ENCODE assay signal across 10 mouse cellular contexts in genomic region chr2:33764476-33764875, GRCm38 (mm10).
DNase-seq lines count a peak whose midpoint lies in the region; ATAC-seq and TF ChIP-seq lines count a peak whose summit lies in the region.
"Had no signal": no experiment of that assay in that cellular context is flagged by ENCODE, and none has a peak within 500 bp of the region (broad histone marks: within the 10 kb centered on the region; RNA-seq: fewer than 3 reads in every experiment).

No protein-coding gene starts in this region.

- H3K9me3 ChIP-seq in forebrain, embryonic 10.5 days = peaks cover 4% of the 10 kb centered on the region
- H3K9me3 ChIP-seq in forebrain, postnatal 0 days (ENCODE audit: low read length) = no peaks in the 10 kb centered on the region
- H3K9me3 ChIP-seq in limb, embryonic 14.5 days (ENCODE audit: control insufficient read depth, low read length) = no peaks in the 10 kb centered on the region
- H3K9me3 ChIP-seq in intestine, embryonic 15.5 days = no peaks in the 10 kb centered on the region

- peak overlapping the region; percentile 70 for H3K27ac ChIP-seq in forebrain, embryonic 10.5 days
- H3K27ac ChIP-seq in forebrain, postnatal 0 days (ENCODE audit: low read depth, low read length) = no peak overlapping the region
- H3K27ac ChIP-seq in limb, embryonic 14.5 days (replicated peaks; ENCODE audit: low read depth, low read length) = no peak overlapping the region
- no peak overlapping the region for H3K27ac ChIP-seq in intestine, embryonic 15.5 days
- H3K27ac ChIP-seq: macrophage had no signal

- peaks cover 32% of the 10 kb centered on the region for H3K4me1 ChIP-seq in forebrain, embryonic 10.5 days
- peaks cover 16% of the 10 kb centered on the region for H3K4me1 ChIP-seq in forebrain, postnatal 0 days (ENCODE audit: insufficient read depth)
- peaks cover 27% of the 10 kb centered on the region for H3K4me1 ChIP-seq in limb, embryonic 14.5 days (ENCODE audit: control insufficient read depth, insufficient read depth, low read length)
- peaks cover 3% of the 10 kb centered on the region; the same call in 1 of the 2 replicates for H3K4me1 ChIP-seq in intestine, embryonic 15.5 days (replicated peaks)

- no peak for ATAC-seq in forebrain, postnatal 0 days
- peak; percentile 67 for ATAC-seq in limb, embryonic 14.5 days (ENCODE audit: low FRiP score, low read depth)
- no peak for ATAC-seq in intestine, embryonic 15.5 days

- H3K9ac ChIP-seq in forebrain, postnatal 0 days = no peak overlapping the region
- H3K9ac ChIP-seq in limb, embryonic 14.5 days (ENCODE audit: low read depth, low read length, severe bottlenecking) = no peak overlapping the region
- H3K9ac ChIP-seq in intestine, embryonic 15.5 days = no peak overlapping the region

- DNase-seq in forebrain, embryonic 10.5 days (ENCODE audit: extremely low spot score, low spot score) = peak; percentile 64
- DNase-seq in forebrain, postnatal 0 days = no peak
- DNase-seq in embryo, embryonic 10.5 days (ENCODE audit: low spot score) = peak; percentile 81
- peak; percentile 39 for DNase-seq in kidney, adult 18-20 months
- peak; percentile 76 for DNase-seq in limb, embryonic 14.5 days (ENCODE audit: low spot score)
- DNase-seq in cerebellum, adult 11-12 months = no peak
- no peak for DNase-seq in cerebellum, postnatal 10 days
- DNase-seq: gastrocnemius, postnatal 14 days had no signal

- no peak overlapping the region for H3K4me3 ChIP-seq in forebrain, embryonic 10.5 days
- H3K4me3 ChIP-seq in forebrain, postnatal 0 days (ENCODE audit: low read depth, low read length) = no peak overlapping the region
- H3K4me3 ChIP-seq in limb, embryonic 14.5 days (replicated peaks; ENCODE audit: low read length) = no peak overlapping the region
- H3K4me3 ChIP-seq in intestine, embryonic 15.5 days (replicated peaks) = no peak overlapping the region

- H3K27me3 ChIP-seq in forebrain, embryonic 10.5 days (ENCODE audit: poor library complexity, severe bottlenecking) = peaks cover 9% of the 10 kb centered on the region; the same call in 1 of the 2 replicates
- no peaks in the 10 kb centered on the region for H3K27me3 ChIP-seq in forebrain, postnatal 0 days (ENCODE audit: insufficient read depth, low read length)
- no peaks in the 10 kb centered on the region for H3K27me3 ChIP-seq in limb, embryonic 14.5 days (ENCODE audit: control insufficient read depth, insufficient read depth, low read length)
- H3K27me3 ChIP-seq in intestine, embryonic 15.5 days (replicated peaks) = no peaks in the 10 kb centered on the region

- TF ChIP-seq POLR2A in limb, embryonic 14.5 days (IDR thresholded peaks at IDR 0.05; ENCODE audit: borderline replicate concordance, extremely low read depth, insufficient read depth, insufficient read length) = no peak

- 34% methylated on average over 5 of the region's 8 CpGs for WGBS in forebrain, embryonic 10.5 days
- 30% methylated on average over 7 of the region's 8 CpGs for WGBS in forebrain, postnatal 0 days
- 27% methylated on average over 8 of the region's 8 CpGs for WGBS in limb, embryonic 14.5 days
- 73% methylated on average over 8 of the region's 8 CpGs for WGBS in intestine, embryonic 15.5 days

- no peak for TF ChIP-seq CTCF in forebrain, postnatal 0 days (IDR thresholded peaks at IDR 0.05; ENCODE audit: low read depth)

- H3K36me3 ChIP-seq in forebrain, embryonic 10.5 days (replicated peaks) = peaks cover 13% of the 10 kb centered on the region; the same call in 1 of the 2 replicates
- no peaks in the 10 kb centered on the region for H3K36me3 ChIP-seq in forebrain, postnatal 0 days (ENCODE audit: insufficient read depth)
- H3K36me3 ChIP-seq in limb, embryonic 14.5 days (ENCODE audit: control insufficient read depth, insufficient read depth, low read length) = 0 out of 2 replicates have a peak, but pooled peaks cover 6% of the 10 kb centered on the region
- 0 out of 2 replicates have a peak, but pooled peaks cover 4% of the 10 kb centered on the region for H3K36me3 ChIP-seq in intestine, embryonic 15.5 days

- H3K4me2 ChIP-seq in forebrain, postnatal 0 days (ENCODE audit: low read depth) = no peak overlapping the region
- H3K4me2 ChIP-seq in limb, embryonic 14.5 days (replicated peaks; ENCODE audit: low read depth, low read length, severe bottlenecking) = no peak overlapping the region
- H3K4me2 ChIP-seq in intestine, embryonic 15.5 days (replicated peaks) = no peak overlapping the region

Comparison
In these comparisons a context has a peak if more than half of its experiments do, and no peak if none do; other contexts are left out.
1. DNase-seq: peak in forebrain, embryonic 10.5 days (single experiment), embryo, embryonic 10.5 days (single experiment), kidney, adult 18-20 months (single experiment) and limb, embryonic 14.5 days (single experiment); none in forebrain, postnatal 0 days (single experiment), cerebellum, adult 11-12 months (single experiment) and cerebellum, postnatal 10 days (0 of 2).